ENCODE assay signal across 40 mouse cellular contexts in genomic region chr11:54223637-54224474, GRCm38 (mm10). TPM values are rescaled to one million over a fixed set of nuclear protein-coding genes. Genes with fewer than 3 reads are reported as not detected.
A peak's percentile ranks its signal among the peaks of the same experiment; 100 is the strongest.
DNase-seq lines count a peak whose midpoint lies in the region; ATAC-seq and TF ChIP-seq lines count a peak whose summit lies in the region.
"Had no signal": no experiment of that assay in that cellular context is flagged by ENCODE, and none has a peak within 500 bp of the region (broad histone marks: within the 10 kb centered on the region; RNA-seq: fewer than 3 reads in every experiment).

No protein-coding gene starts in this region.

- H3K9me3 ChIP-seq in CH12.LX (replicated peaks; ENCODE audit: low read length) = no peaks in the 10 kb centered on the region
- H3K9me3 ChIP-seq: embryonic facial prominence, embryonic 10.5 days; embryonic facial prominence, embryonic 15.5 days; heart, embryonic 12.5 days; hindbrain, embryonic 15.5 days; kidney, embryonic 15.5 days; liver, embryonic 12.5 days; stomach, embryonic 15.5 days had no signal

- H3K36me3 ChIP-seq in CH12.LX (replicated peaks in 1 of 2; ENCODE audit: control insufficient read depth in 1 of 2, insufficient read depth in 1 of 2, low read length in 1 of 2) = no peaks in the 10 kb centered on the region
- H3K36me3 ChIP-seq: embryonic facial prominence, embryonic 10.5 days; embryonic facial prominence, embryonic 15.5 days; heart, embryonic 12.5 days; hindbrain, embryonic 15.5 days; kidney, embryonic 15.5 days; liver, embryonic 12.5 days; stomach, embryonic 15.5 days had no signal

- peak overlapping the region; percentile 70 for H3K27ac ChIP-seq in CH12.LX (ENCODE audit: insufficient read depth, low read depth)
- H3K27ac ChIP-seq: embryonic facial prominence, embryonic 10.5 days; embryonic facial prominence, embryonic 15.5 days; heart, adult 2 months; hindbrain, embryonic 15.5 days; kidney, embryonic 15.5 days; layer of hippocampus, adult 2 months; left cerebral cortex, adult 2 months; liver, embryonic 12.5 days; stomach, embryonic 15.5 days had no signal

- intact Hi-C loops in left cerebral cortex, postnatal 10 days (cut with DNase I) = no loop called here

- in situ Hi-C loops in CH12.LX (cut with MboI; ENCODE audit: low pct_ligation_motif_present, low pct_unique_long_range_greater_than_20kb, low sequenced_read_pairs) = no loop called here

- no peak overlapping the region for H3K4me3 ChIP-seq in CH12.LX (replicated peaks in 1 of 3; ENCODE audit: low read depth in 2 of 3, low read length in 2 of 3, poor library complexity in 1 of 3)
- H3K4me3 ChIP-seq: embryonic facial prominence, embryonic 10.5 days; embryonic facial prominence, embryonic 15.5 days; heart, adult 2 months; heart, embryonic 12.5 days; hindbrain, embryonic 15.5 days; kidney, embryonic 15.5 days; layer of hippocampus, adult 2 months; left cerebral cortex, adult 2 months; liver, embryonic 12.5 days; stomach, embryonic 15.5 days had no signal

- TF ChIP-seq POLR2A in CH12.LX (IDR thresholded peaks at IDR 0.05; ENCODE audit: low read depth, low read length) = no peak

- DNase-seq in adrenal gland, adult 8-10 months = peak; percentile 24
- DNase-seq in adrenal gland, postnatal 4 days (ENCODE audit: low spot score in 2 of 2) = no peak
- DNase-seq in CH12.LX (ENCODE audit: extremely low read depth) (peak; percentile 60), MN1 (ENCODE audit: low spot score) (no peak)
- DNase-seq in left cerebral cortex, postnatal 10 days (ENCODE audit: extremely low spot score in 1 of 2, low spot score in 2 of 2) = no peak
- DNase-seq: adrenal gland, postnatal 10 days; cerebellum, adult 18-20 months; cerebellum, postnatal 10 days; gastrocnemius, postnatal 14 days; heart, adult 2 months; heart, postnatal 4 days; kidney, adult 11 months; kidney, postnatal 25 days; left cerebral cortex, postnatal 4 days; liver, postnatal 0 days; lung, postnatal 36 days; midbrain, embryonic 14.5 days; right cerebral cortex, postnatal 25 days had no signal

- TF ChIP-seq RAD21 in CH12.LX (IDR thresholded peaks at IDR 0.05; ENCODE audit: low read depth, low read length) = no peak; the same call in 1 of the 2 replicates

- peak; percentile 55 for ATAC-seq in granulocyte monocyte progenitor cell, adult 5-6 weeks (replicated peaks; ENCODE audit: poor library complexity, severe bottlenecking)
- no peak for ATAC-seq in monocyte, adult 5-6 weeks (replicated peaks; ENCODE audit: insufficient number of reproducible peaks, low FRiP score, low TSS enrichment, poor library complexity, severe bottlenecking)
- ATAC-seq: forebrain, embryonic 14.5 days; inflammation-experienced regulatory T-cells, adult 6 months; liver, embryonic 12.5 days; liver, postnatal 0 days had no signal

- peak; percentile 97 for TF ChIP-seq EP300 in CH12.LX (IDR thresholded peaks at IDR 0.05; ENCODE audit: low read length)

- dilution Hi-C loops in CH12.LX (cut with MboI; ENCODE audit: extremely low pct_ligation_motif_present, extremely low pct_unique_long_range_greater_than_20kb, low sequenced_read_pairs) = no loop called here

- TF ChIP-seq CTCF in CH12.LX (conservative IDR thresholded peaks at IDR 0.05 in 1 of 2, IDR thresholded peaks at IDR 0.05 in 1 of 2; ENCODE audit: low read depth in 2 of 2, low read length in 2 of 2) = no peak

- H3K4me1 ChIP-seq in CH12.LX (ENCODE audit: control insufficient read depth in 1 of 2, insufficient read depth in 2 of 2) = peaks cover 78 to 95% of the 10 kb centered on the region in 2 experiments
- H3K4me1 ChIP-seq: embryonic facial prominence, embryonic 10.5 days; hindbrain, embryonic 15.5 days; kidney, embryonic 15.5 days; liver, embryonic 12.5 days; stomach, embryonic 15.5 days had no signal

- no peak overlapping the region for H3K9ac ChIP-seq in CH12.LX (ENCODE audit: insufficient read depth, low read depth)
- H3K9ac ChIP-seq: embryonic facial prominence, embryonic 15.5 days; heart, embryonic 12.5 days; hindbrain, embryonic 15.5 days; kidney, embryonic 15.5 days; liver, embryonic 12.5 days; liver, postnatal 0 days; stomach, embryonic 15.5 days had no signal

- peak overlapping the region; percentile 14 for H3K4me2 ChIP-seq in CH12.LX (ENCODE audit: insufficient read depth, low read depth, poor library complexity, severe bottlenecking)
- H3K4me2 ChIP-seq: embryonic facial prominence, embryonic 15.5 days; heart, embryonic 12.5 days; hindbrain, embryonic 15.5 days; kidney, embryonic 15.5 days; liver, embryonic 12.5 days; stomach, embryonic 15.5 days had no signal

- no peaks in the 10 kb centered on the region for H3K79me2 ChIP-seq in CH12.LX (replicated peaks; ENCODE audit: control insufficient read depth, extremely low read depth, insufficient read depth, poor library complexity, severe bottlenecking)

- peaks cover 2% of the 10 kb centered on the region for H3K27me3 ChIP-seq in CH12.LX (replicated peaks)
- H3K27me3 ChIP-seq: embryonic facial prominence, embryonic 15.5 days; heart, embryonic 12.5 days; hindbrain, embryonic 15.5 days; kidney, embryonic 15.5 days; stomach, embryonic 15.5 days had no signal

TF ChIP-seq in CH12.LX, 34 proteins besides CTCF, POLR2A, EP300 and RAD21:
- TF ChIP-seq SIN3A (IDR thresholded peaks at IDR 0.05; ENCODE audit: low read length) = peak; percentile 75
- 0 out of 2 replicates have a peak, but pooled peaks have one; percentile 66 for TF ChIP-seq KAT2A (IDR thresholded peaks at IDR 0.05; ENCODE audit: insufficient replicate concordance, low read length)
- TF ChIP-seq NELFE (IDR thresholded peaks at IDR 0.05; ENCODE audit: low read depth, low read length) = 0 out of 2 replicates have a peak, but pooled peaks have one; percentile 23
- 0 out of 2 replicates have a peak, but pooled peaks have one; percentile 56 for TF ChIP-seq UBTF (IDR thresholded peaks at IDR 0.05; ENCODE audit: low read depth, low read length)
- no peak for TF ChIP-seq JUND (conservative IDR thresholded peaks at IDR 0.05; ENCODE audit: low read depth, low read length)
- TF ChIP-seq MYC (IDR thresholded peaks at IDR 0.05; ENCODE audit: low read depth, low read length) = peak; percentile 63; the same call in 1 of the 2 replicates
- peak; percentile 93 for TF ChIP-seq IRF4 (IDR thresholded peaks at IDR 0.05; ENCODE audit: low read depth, low read length)
- peak; percentile 58; the same call in 1 of the 2 replicates for TF ChIP-seq MXI1 (IDR thresholded peaks at IDR 0.05; ENCODE audit: low read depth, low read length)
- peak; percentile 88 for TF ChIP-seq BHLHE40 (IDR thresholded peaks at IDR 0.05; ENCODE audit: low read depth, low read length)
- TF ChIP-seq RCOR1 (conservative IDR thresholded peaks at IDR 0.05; ENCODE audit: low read depth, low read length) = peak; percentile 96
- TF ChIP-seq MEF2A (IDR thresholded peaks at IDR 0.05; ENCODE audit: borderline replicate concordance, low read depth, low read length) = peak; percentile 94
- no peak for TF ChIP-seq ZKSCAN1 (IDR thresholded peaks at IDR 0.05; ENCODE audit: borderline replicate concordance, low read depth, low read length)
- peak; percentile 65; the same call in 1 of the 2 replicates for TF ChIP-seq ZMIZ1 (IDR thresholded peaks at IDR 0.05; ENCODE audit: low read depth, low read length)
- TF ChIP-seq JUN (IDR thresholded peaks at IDR 0.05; ENCODE audit: insufficient read depth, low read depth, low read length) = no peak; the same call in 1 of the 2 replicates
- TF ChIP-seq E2F4 (IDR thresholded peaks at IDR 0.05; ENCODE audit: insufficient replicate concordance, low read depth, low read length) = no peak
- TF ChIP-seq CHD2 (IDR thresholded peaks at IDR 0.05; ENCODE audit: low read length) = peak; percentile 83
- no peak for TF ChIP-seq GABPA (IDR thresholded peaks at IDR 0.05; ENCODE audit: insufficient replicate concordance, low read depth, low read length)
- TF ChIP-seq POLR2AphosphoS2 (IDR thresholded peaks at IDR 0.05; ENCODE audit: low read depth, low read length) = no peak
- peak; percentile 98 for TF ChIP-seq TCF12 (IDR thresholded peaks at IDR 0.05; ENCODE audit: low read depth, low read length)
- TF ChIP-seq CHD1 (IDR thresholded peaks at IDR 0.05; ENCODE audit: low read depth, low read length) = no peak
- TF ChIP-seq MAZ (IDR thresholded peaks at IDR 0.05; ENCODE audit: low read depth, low read length) = peak; percentile 72; the same call in 1 of the 2 replicates
- TF ChIP-seq ELF1 (IDR thresholded peaks at IDR 0.05; ENCODE audit: low read depth, low read length) = no peak; the same call in 1 of the 2 replicates
- peak; percentile 94 for TF ChIP-seq ETS1 (conservative IDR thresholded peaks at IDR 0.05; ENCODE audit: low read depth, low read length)
- peak; percentile 90 for TF ChIP-seq MAFK (IDR thresholded peaks at IDR 0.05; ENCODE audit: insufficient replicate concordance, low read length)
- TF ChIP-seq ZNF384 (IDR thresholded peaks at IDR 0.05; ENCODE audit: low read depth, low read length) = peak; percentile 52
- TF ChIP-seq MAX (IDR thresholded peaks at IDR 0.05; ENCODE audit: low read length) = peak; percentile 81
- TF ChIP-seq HCFC1 (IDR thresholded peaks at IDR 0.05; ENCODE audit: low read depth, low read length) = 0 out of 2 replicates have a peak, but pooled peaks have one; percentile 32
TF ChIP-seq in CH12.LX: peak in this region for 19.

RNA-seq across cellular contexts. Expression of gene Csf2, which starts 25.6 kb away (rescaled TPM):
- total RNA-seq in adrenal gland, adult 8-10 months (2022) = not detected
- total RNA-seq in adrenal gland, postnatal 4 days (2021) = not detected
- total RNA-seq in CH12.LX (2012; rRNA removed) = 1.9 and 2.6 TPM in 2 replicates
- 1.4 and 2.4 TPM in 2 replicates for total RNA-seq in CH12.LX (2014; rRNA removed)
- polyA plus RNA-seq in CH12.LX (2012; ENCODE audit: insufficient read length, low read depth) = 0.79 and 0.83 TPM in 2 replicates
- not detected in 2 replicates for total RNA-seq in granulocyte monocyte progenitor cell, adult 5-6 weeks (2014; fragmentation: Nextera tagmentation)
- total RNA-seq in granulocyte monocyte progenitor cell, adult 5-6 weeks (2017) = not detected in 2 replicates
- 1.4 to 2.0 TPM in 2 of 3 replicates, not detected in the other for total RNA-seq in monocyte, adult 5-6 weeks (2017)
- total RNA-seq in left cerebral cortex, postnatal 10 days (2021) = not detected
- total RNA-seq: adrenal gland, postnatal 10 days; ES-E14; gastrocnemius, postnatal 14 days; heart, adult 2 months; heart, postnatal 4 days; layer of hippocampus, adult 2 months; layer of hippocampus, postnatal 14 days; left cerebral cortex, adult 2 months; left cerebral cortex, postnatal 4 days; neutrophil, adult 5-6 weeks had no signal
- polyA plus RNA-seq: brain, embryonic 14.5 days; cortical plate, adult 2 months; embryonic facial prominence, embryonic 10.5 days; embryonic facial prominence, embryonic 15.5 days; forebrain, embryonic 14.5 days; heart, adult 2 months; heart, embryonic 12.5 days; heart, postnatal 0 days; hindbrain, embryonic 15.5 days; kidney, embryonic 15.5 days; limb, embryonic 14.5 days; liver, embryonic 12.5 days; liver, postnatal 0 days; midbrain, embryonic 14.5 days; neural tube, embryonic 11.5 days had no signal

RNA-seq across cellular contexts. Expression of gene Il3, which starts 43.2 kb away (rescaled TPM):
- total RNA-seq in adrenal gland, adult 8-10 months (2022) = not detected
- total RNA-seq in adrenal gland, postnatal 4 days (2021) = not detected
- total RNA-seq in CH12.LX (2012; rRNA removed) = 2.7 and 4.8 TPM in 2 replicates
- 1.5 and 1.9 TPM in 2 replicates for total RNA-seq in CH12.LX (2014; rRNA removed)
- polyA plus RNA-seq in CH12.LX (2012; ENCODE audit: insufficient read length, low read depth) = 1.3 and 3.5 TPM in 2 replicates
- total RNA-seq in granulocyte monocyte progenitor cell, adult 5-6 weeks (2014; fragmentation: Nextera tagmentation) = not detected in 2 replicates
- not detected in 2 replicates for total RNA-seq in granulocyte monocyte progenitor cell, adult 5-6 weeks (2017)
- not detected in 3 replicates for total RNA-seq in monocyte, adult 5-6 weeks (2017)
- total RNA-seq in left cerebral cortex, postnatal 10 days (2021) = not detected
- total RNA-seq: adrenal gland, postnatal 10 days; ES-E14; gastrocnemius, postnatal 14 days; heart, adult 2 months; heart, postnatal 4 days; layer of hippocampus, adult 2 months; layer of hippocampus, postnatal 14 days; left cerebral cortex, adult 2 months; left cerebral cortex, postnatal 4 days; neutrophil, adult 5-6 weeks had no signal
- polyA plus RNA-seq: brain, embryonic 14.5 days; cortical plate, adult 2 months; embryonic facial prominence, embryonic 10.5 days; embryonic facial prominence, embryonic 15.5 days; forebrain, embryonic 14.5 days; heart, adult 2 months; heart, embryonic 12.5 days; heart, postnatal 0 days; hindbrain, embryonic 15.5 days; inflammation-experienced regulatory T-cells, adult 6 months; kidney, embryonic 15.5 days; limb, embryonic 14.5 days; liver, embryonic 12.5 days; liver, postnatal 0 days; lung, embryonic 16.5 days; midbrain, embryonic 14.5 days; neural tube, embryonic 11.5 days; stomach, embryonic 15.5 days had no signal

Comparison
In these comparisons a context has a peak if more than half of its experiments do, and no peak if none do; other contexts are left out.
1. DNase-seq: peak in adrenal gland, adult 8-10 months (single experiment) and CH12.LX (single experiment); none in adrenal gland, postnatal 4 days (0 of 2), left cerebral cortex, postnatal 10 days (0 of 2) and MN1 (single experiment).